Mouse (Mus musculus): Measurements from ENCODE around the gene Colgalt2. TPM values are rescaled to one million over a fixed set of nuclear protein-coding genes. Genes with fewer than 3 reads are reported as not detected.

Gene Colgalt2
- 8.5 TPM for polyA plus RNA-seq (2014; fragmentation: Illumina TruSeq; extraction: RNeasy Lipid Tissue Mini Kit (QIAGEN cat#74804); ENCODE audit: low read depth, low replicate concordance)

GRCm38 (mm10) chr1:152399790-152400555, at the start of gene Colgalt2:
Colgalt2 (plus strand) TSS chr1:152399830.

DNA sequence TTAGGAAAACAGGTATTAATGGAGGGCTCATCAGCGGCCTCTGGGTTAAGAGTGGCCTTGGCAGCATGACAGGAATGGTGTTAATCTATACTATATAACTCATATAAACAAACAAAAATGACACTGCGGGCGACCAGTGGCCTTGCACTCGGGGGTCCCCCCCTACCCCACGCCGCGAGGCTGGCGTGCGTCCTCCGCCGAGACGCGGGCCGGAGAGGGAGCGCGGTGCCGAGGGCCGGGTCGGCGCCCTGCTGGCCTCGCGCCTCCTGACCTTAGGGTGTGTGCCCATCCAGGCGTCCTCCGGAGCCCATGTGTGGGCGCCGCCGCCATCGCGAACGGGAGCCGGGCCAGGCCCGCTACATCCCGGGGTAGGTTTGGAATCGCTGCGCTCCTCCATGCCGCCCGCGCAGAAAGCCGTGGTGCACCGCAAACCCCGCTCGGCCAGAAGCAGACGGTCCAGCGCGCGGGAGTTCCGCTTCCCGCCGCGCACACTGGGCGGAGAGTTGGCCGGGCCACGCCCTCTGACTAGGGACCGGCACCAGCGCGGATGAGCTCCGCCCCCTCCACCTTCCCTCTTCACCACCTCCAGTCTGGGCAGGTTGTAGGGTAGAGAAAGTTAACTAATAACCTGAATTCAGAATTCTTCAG, 13.3 kb upstream of the Colgalt2 start, which contains the start of gene Tsen15:
Gene Tsen15 (minus strand): TSS at position 501 of the 648 bp plus-strand sequence.

Other genes with a start within 250 kb of the Colgalt2 start
- 29.2 TPM for gene Tsen15, start 13.1 kb upstream of the Colgalt2 start, polyA plus RNA-seq (2014; fragmentation: Illumina TruSeq; extraction: RNeasy Lipid Tissue Mini Kit (QIAGEN cat#74804); ENCODE audit: low read depth, low replicate concordance)